Mouse (Mus musculus) liver, embryonic 14.5 days (tissue): ENCODE results near the gene Gramd1b. TPM values are rescaled to one million over a fixed set of nuclear protein-coding genes. Genes with fewer than 3 reads are reported as not detected.

Source experiments
- ATAC-seq: fragments of 200-750 bp; cut with Nextera tagmentation; 2 replicates; pipeline ENCODE4 v1.8.0; 2017; ENCODE audit warnings: moderate number of reproducible peaks, mild to moderate bottlenecking, moderate library complexity; ENCODE audit not compliant: insufficient read depth
- DNase-seq, 3 experiments: peaks; one replicate each; pipeline ENCODE4 v3.0.0-alpha.2; 2012 to 2013; ENCODE audit warnings: low read depth in 3 of 3, low spot score in 3 of 3
- H3K27ac ChIP-seq: fragments of 300-500 bp; sonication (generic); 2 replicates; pipeline ENCODE4 v1.5.1; 2014; ENCODE audit warnings: moderate library complexity, mild to moderate bottlenecking, control low read depth, inconsistent platforms
- H3K27me3 ChIP-seq: fragments of 300-500 bp; sonication (generic); 2 replicates; pipeline ENCODE4 v1.6.1; 2014; ENCODE audit warnings: mild to moderate bottlenecking, low read length, moderate library complexity; ENCODE audit not compliant: control insufficient read depth, insufficient read depth
- H3K36me3 ChIP-seq: fragments of 300-500 bp; sonication (generic); replicated peaks from 2 replicates; pipeline ENCODE4 v1.6.1; 2014; ENCODE audit warnings: low read depth; ENCODE audit not compliant: control insufficient read depth, insufficient read depth
- H3K4me1 ChIP-seq, 2 experiments: fragments of 200-500 bp in 1 of 2; fragments of 300-500 bp in 1 of 2; sonication (generic) in 1 of 2; replicated peaks; 2 replicates each; pipeline ENCODE4 v1.6.1; 2012 to 2014; ENCODE audit warnings: antibody characterized with exemption in 1 of 2, inconsistent platforms in 1 of 2, low read length in 1 of 2; ENCODE audit not compliant: control insufficient read depth in 2 of 2, insufficient read depth in 2 of 2
- H3K4me2 ChIP-seq: fragments of 300-500 bp; sonication (generic); 2 replicates; pipeline ENCODE4 v1.6.1; 2014; ENCODE audit warnings: low read depth, mild to moderate bottlenecking, control low read depth, moderate library complexity
- H3K4me3 ChIP-seq, 2 experiments: fragments of 200-500 bp in 1 of 2; fragments of 300-500 bp in 1 of 2; sonication (generic) in 1 of 2; 2 replicates each; pipeline ENCODE4 v1.5.1; 2012 to 2014; ENCODE audit warnings: low read depth in 2 of 2, low read length in 2 of 2, mild to moderate bottlenecking in 2 of 2, control low read depth in 1 of 2, inconsistent platforms in 1 of 2, moderate library complexity in 1 of 2; ENCODE audit not compliant: insufficient read depth in 1 of 2
- H3K9ac ChIP-seq: fragments of 300-500 bp; sonication (generic); replicated peaks from 2 replicates; pipeline ENCODE4 v1.6.1; 2014; ENCODE audit warnings: mild to moderate bottlenecking, control low read depth, moderate library complexity
- H3K9me3 ChIP-seq: fragments of 300-500 bp; sonication (generic); 2 replicates; pipeline ENCODE4 v1.6.1; 2016; ENCODE audit warnings: low read length, mixed read lengths; ENCODE audit not compliant: control insufficient read depth
- CTCF ChIP-seq: IDR thresholded peaks from 2 replicates; pipeline ENCODE4 v1.5.1; 2016; ENCODE audit warnings: antibody characterized with exemption, low read depth, control low read depth
- EP300 ChIP-seq: IDR thresholded peaks from 2 replicates; pipeline ENCODE4 v1.6.1; 2016; ENCODE audit warnings: antibody characterized with exemption, low read depth
- WGBS: fragments of 180-500 bp; shearing (Covaris S2); extraction: QIAGEN DNeasy Blood & Tissue Kit; methylation state at CpG from one replicate; pipeline ENCODE4 v1.1.7; 2014; ENCODE audit not compliant: insufficient replicate concordance; 5-methylcytosine and 5-hydroxymethylcytosine counted together
- polyA plus RNA-seq, 2 experiments: library from polyadenylated mRNA; depleted of rRNA in 1 of 2; stranded (reverse) in 1 of 2; unstranded in 1 of 2; fragments of >200 nt; fragmentation: Nextera tagmentation in 1 of 2; extraction: Ambion mirVana in 1 of 2; gene quantifications; 2 replicates each; pipeline versions ENCODE4 v1.2.1 to v1.2.3; 2012 to 2014

Gramd1b gene
- polyA plus RNA-seq, 2 experiments = 0.71 to 1.0 TPM

- Histone ChIP-seq H3K4me1 (peaks cover 0 to 3% of the 10 kb centered on the region in 2 experiments; a peak in 1 of 4 replicates), H3K9ac (no peak overlapping the region), H3K4me2 (no peak overlapping the region), H3K27ac (no peak overlapping the region), H3K36me3 (no peaks in the 10 kb centered on the region), H3K9me3 (no peaks in the 10 kb centered on the region), H3K4me3 (no peak overlapping the region), H3K27me3 (no peaks in the 10 kb centered on the region)
- WGBS = 64% methylated on average over 5 of the region's 5 CpGs
- TF ChIP-seq EP300 (no peak), CTCF (no peak)
- no peak for ATAC-seq
- no peak for DNase-seq
Observed at GRCm38 (mm10) chr9:40442784-40443183, 88.4 kb downstream of the Gramd1b start.

- Histone ChIP-seq H3K27me3 (no peaks in the 10 kb centered on the region), H3K27ac (no peak overlapping the region), H3K4me1 (peaks cover 0 to 3% of the 10 kb centered on the region in 2 experiments; a peak in 1 of 4 replicates), H3K4me2 (no peak overlapping the region), H3K9ac (no peak overlapping the region), H3K9me3 (no peaks in the 10 kb centered on the region), H3K36me3 (no peaks in the 10 kb centered on the region), H3K4me3 (no peak overlapping the region)
- ATAC-seq (no peak), DNase-seq (no peak)
- 66% methylated on average over 8 of the region's 8 CpGs for WGBS
- TF ChIP-seq EP300 (no peak), CTCF (no peak)
Observed at GRCm38 (mm10) chr9:40439973-40440687, 91.1 kb downstream of the Gramd1b start.

GRCm38 (mm10) chr9:40438731-40439526, 92.3 kb downstream of the Gramd1b start:
- ATAC-seq = no peak
- H3K36me3 ChIP-seq = no peaks in the 10 kb centered on the region
- 58% methylated on average over 12 of the region's 12 CpGs for WGBS

GRCm38 (mm10) chr9:40437891-40438290, 93.3 kb downstream of the Gramd1b start:
- no peak overlapping the region for H3K27ac ChIP-seq
- H3K27me3 ChIP-seq = no peaks in the 10 kb centered on the region
- H3K36me3 ChIP-seq = no peaks in the 10 kb centered on the region
- 70% methylated on average over 7 of the region's 7 CpGs for WGBS
- no peak overlapping the region for H3K9ac ChIP-seq
- TF ChIP-seq EP300 = no peak
- TF ChIP-seq CTCF = no peak
- DNase-seq = no peak
- no peak for ATAC-seq
- H3K4me1 ChIP-seq = peaks cover 0 to 3% of the 10 kb centered on the region in 2 experiments; a peak in 1 of 4 replicates
- H3K9me3 ChIP-seq = no peaks in the 10 kb centered on the region
- H3K4me2 ChIP-seq = no peak overlapping the region
- H3K4me3 ChIP-seq = no peak overlapping the region

More at GRCm38 (mm10) chr9:40438731-40439526, 92.3 kb downstream of the Gramd1b start:
- H3K4me3 ChIP-seq = no peak overlapping the region
- H3K27ac ChIP-seq = no peak overlapping the region
- H3K4me2 ChIP-seq = no peak overlapping the region
- H3K4me1 ChIP-seq = peaks cover 0 to 3% of the 10 kb centered on the region in 2 experiments; a peak in 1 of 4 replicates
- DNase-seq = no peak
- H3K9ac ChIP-seq = no peak overlapping the region
- H3K9me3 ChIP-seq = no peaks in the 10 kb centered on the region
- TF ChIP-seq EP300 = no peak
- no peaks in the 10 kb centered on the region for H3K27me3 ChIP-seq

- no peaks in the 10 kb centered on the region for H3K9me3 ChIP-seq
- H3K27ac ChIP-seq = no peak overlapping the region
- no peak for ATAC-seq
- no peaks in the 10 kb centered on the region for H3K4me1 ChIP-seq
- 67% methylated on average over 5 of the region's 5 CpGs for WGBS
- no peak overlapping the region for H3K9ac ChIP-seq
- H3K36me3 ChIP-seq = no peaks in the 10 kb centered on the region
- no peak overlapping the region for H3K4me3 ChIP-seq
- TF ChIP-seq CTCF = no peak
- no peak for TF ChIP-seq EP300
- no peak overlapping the region for H3K4me2 ChIP-seq
- DNase-seq = no peak
- no peaks in the 10 kb centered on the region for H3K27me3 ChIP-seq
Observed at GRCm38 (mm10) chr9:40433286-40433685, 97.9 kb downstream of the Gramd1b start.
